In genomic region chr9:21723377-21724146, GRCm38 (mm10) we compare ENCODE assay signal across 8 mouse cellular contexts. TPM values are rescaled to one million over a fixed set of nuclear protein-coding genes. Genes with fewer than 3 reads are reported as not detected.
DNase-seq lines count a peak whose midpoint lies in the region; ATAC-seq and TF ChIP-seq lines count a peak whose summit lies in the region.

Ldlr (plus strand) TSS chr9:21723483.

- H3K27ac ChIP-seq in cortical plate, adult 2 months (ENCODE audit: insufficient read depth, low read length) = peak within 1 kb of the TSS; percentile 82

- DNase-seq in gastrocnemius, postnatal 10 days = peak; percentile 80
- peak; percentile 88 for DNase-seq in induced T-regulatory cell, adult 2 months (ENCODE audit: low read depth)
- DNase-seq in left cerebral cortex, adult 9 months (ENCODE audit: low spot score in 2 of 2) = peak; percentile 54 to 78
- peak; percentile 71 for DNase-seq in right cerebral cortex, postnatal 25 days
- DNase-seq in urinary bladder, postnatal 4 days (ENCODE audit: low spot score in 2 of 2) = peak; percentile 86 to 92

- peak within 1 kb of the TSS; percentile 92 for H3K4me3 ChIP-seq in cortical plate, adult 2 months (ENCODE audit: insufficient read depth, low read length)

- peak; percentile 88 for TF ChIP-seq POLR2A in cortical plate, adult 2 months (IDR thresholded peaks at IDR 0.05; ENCODE audit: extremely low read depth, insufficient read depth, low read length)

- ATAC-seq in activated CD4-positive, CD25-positive, alpha-beta regulatory T cell, adult 4 months = peak; percentile 57
- peak; percentile 75 for ATAC-seq in megakaryocyte progenitor cell, adult 5-6 weeks (replicated peaks; ENCODE audit: poor library complexity)

- H3K4me1 ChIP-seq in cortical plate, adult 2 months (ENCODE audit: control insufficient read depth, insufficient read depth, low read length) = peaks cover 5% of the 10 kb centered on the region; the same call in 1 of the 2 replicates

- TF ChIP-seq CTCF in cortical plate, adult 2 months (IDR thresholded peaks at IDR 0.05; ENCODE audit: extremely low read depth, insufficient read depth, low read length) = no peak

RNA-seq across cellular contexts. Expression of gene Ldlr, which starts in this region (rescaled TPM):
- polyA plus RNA-seq in activated CD4-positive, CD25-positive, alpha-beta regulatory T cell, adult 4 months (2017; shearing (Covaris generic)) = 10 to 100 TPM; 12.6 to 20.6 TPM
- 16.6 and 17.9 TPM in 2 replicates for polyA plus RNA-seq in cortical plate, adult 2 months (2012; rRNA removed)
- 10 to 100 TPM; 11.4 to 11.8 TPM for total RNA-seq in gastrocnemius, postnatal 10 days (2021)
- 6.5 and 8.5 TPM in 2 replicates for total RNA-seq in megakaryocyte progenitor cell, adult 5-6 weeks (2015)
- 14.0 and 14.4 TPM in 2 replicates for total RNA-seq in megakaryocyte progenitor cell, adult 5-6 weeks (2017)

Comparison
In these comparisons a context has a peak if more than half of its experiments do, and no peak if none do; other contexts are left out.
1. Peak in every context shown above with its lines: DNase-seq, ATAC-seq, H3K4me3 ChIP-seq and H3K27ac ChIP-seq.